Comparison of ENCODE assay signal across 8 mouse cellular contexts in genomic region chr19:10605901-10606622, GRCm38 (mm10). TPM values are rescaled to one million over a fixed set of nuclear protein-coding genes. Genes with fewer than 3 reads are reported as not detected.
A peak's percentile ranks its signal among the peaks of the same experiment; 100 is the strongest.
DNase-seq lines count a peak whose midpoint lies in the region; ATAC-seq lines count a peak whose summit lies in the region.

No protein-coding gene starts in this region.

- no peaks in the 10 kb centered on the region for H3K9me3 ChIP-seq in embryonic facial prominence, embryonic 13.5 days
- H3K9me3 ChIP-seq in midbrain, embryonic 16.5 days (replicated peaks; ENCODE audit: control insufficient read depth, low read length, poor library complexity, severe bottlenecking) = no peaks in the 10 kb centered on the region

- H3K27ac ChIP-seq in embryonic facial prominence, embryonic 13.5 days = peak overlapping the region; percentile 94
- peak overlapping the region; percentile 90 for H3K27ac ChIP-seq in midbrain, embryonic 16.5 days (ENCODE audit: low read length)

- 4% methylated on average over 20 of the region's 20 CpGs for WGBS in embryonic facial prominence, embryonic 13.5 days
- 7% methylated on average over 20 of the region's 20 CpGs for WGBS in midbrain, embryonic 16.5 days

- peak; percentile 52 for DNase-seq in embryo, embryonic 10 days (ENCODE audit: low spot score)
- DNase-seq in embryo, embryonic 9.5 days (ENCODE audit: extremely low spot score) = no peak
- peak; percentile 42 for DNase-seq in CD4-positive helper T cell, adult 2 months (ENCODE audit: low read depth, low spot score)
- peak; percentile 25 to 50 for DNase-seq in kidney, postnatal 4 days

- peak overlapping the region; percentile 99 for H3K4me3 ChIP-seq in embryonic facial prominence, embryonic 13.5 days
- peak overlapping the region; percentile 96 for H3K4me3 ChIP-seq in midbrain, embryonic 16.5 days (ENCODE audit: low read depth, low read length)

- peak overlapping the region; percentile 98 for H3K9ac ChIP-seq in embryonic facial prominence, embryonic 13.5 days
- peak overlapping the region; percentile 96 for H3K9ac ChIP-seq in midbrain, embryonic 16.5 days (ENCODE audit: low read depth, low read length)

- no peaks in the 10 kb centered on the region for H3K27me3 ChIP-seq in embryonic facial prominence, embryonic 13.5 days
- H3K27me3 ChIP-seq in midbrain, embryonic 16.5 days (ENCODE audit: control insufficient read depth, insufficient read depth, low read depth, low read length) = no peaks in the 10 kb centered on the region

- peaks cover 47% of the 10 kb centered on the region for H3K4me1 ChIP-seq in embryonic facial prominence, embryonic 13.5 days
- H3K4me1 ChIP-seq in midbrain, embryonic 16.5 days (ENCODE audit: control insufficient read depth, insufficient read depth, low read length) = peaks cover 31% of the 10 kb centered on the region

- peak overlapping the region; percentile 79 for H3K4me2 ChIP-seq in embryonic facial prominence, embryonic 13.5 days
- peak overlapping the region; percentile 86 for H3K4me2 ChIP-seq in midbrain, embryonic 16.5 days (ENCODE audit: low read length)

- H3K36me3 ChIP-seq in embryonic facial prominence, embryonic 13.5 days = peaks cover 38% of the 10 kb centered on the region
- peaks cover 29% of the 10 kb centered on the region for H3K36me3 ChIP-seq in midbrain, embryonic 16.5 days (ENCODE audit: control insufficient read depth, insufficient read depth, low read length)

- ATAC-seq in embryonic facial prominence, embryonic 13.5 days (ENCODE audit: insufficient number of reproducible peaks, insufficient read depth, low FRiP score, low TSS enrichment, low read depth) = no peak
- no peak; the same call in 1 of the 2 replicates for ATAC-seq in midbrain, embryonic 16.5 days
- no peak for ATAC-seq in inflammation-experienced regulatory T-cells, adult 6 months
- no peak for ATAC-seq in megakaryocyte progenitor cell, adult 5-6 weeks (replicated peaks; ENCODE audit: poor library complexity)

RNA-seq across cellular contexts. Expression of gene Tkfc, which starts 0.6 kb away (rescaled TPM):
- 16.3 and 17.0 TPM in 2 replicates for polyA plus RNA-seq in embryonic facial prominence, embryonic 13.5 days (2015; fragmentation: Nextera tagmentation; extraction: Ambion mirVana)
- 24.6 and 25.4 TPM in 2 replicates for polyA plus RNA-seq in midbrain, embryonic 16.5 days (2015; fragmentation: Nextera tagmentation; extraction: Ambion mirVana)
- 10 to 100 TPM in 1 of 3 experiments, 1 to 10 TPM in 2; 8.4 to 10.7 (median 9.5) TPM for polyA plus RNA-seq in inflammation-experienced regulatory T-cells, adult 6 months (2017; shearing (Covaris generic))
- total RNA-seq in megakaryocyte progenitor cell, adult 5-6 weeks (2015) = 7.7 and 11.1 TPM in 2 replicates
- 5.5 and 5.9 TPM in 2 replicates for total RNA-seq in megakaryocyte progenitor cell, adult 5-6 weeks (2017)

RNA-seq across cellular contexts. Expression of gene Ddb1, which starts 0.9 kb away (rescaled TPM):
- polyA plus RNA-seq in embryonic facial prominence, embryonic 13.5 days (2015; fragmentation: Nextera tagmentation; extraction: Ambion mirVana) = 355 and 368 TPM in 2 replicates
- polyA plus RNA-seq in midbrain, embryonic 16.5 days (2015; fragmentation: Nextera tagmentation; extraction: Ambion mirVana) = 218 and 234 TPM in 2 replicates
- 100 to 1,000 TPM in 2 of 3 experiments, 10 to 100 TPM in 1; 94.0 to 107 (median 105) TPM for polyA plus RNA-seq in inflammation-experienced regulatory T-cells, adult 6 months (2017; shearing (Covaris generic))
- 102 and 114 TPM in 2 replicates for total RNA-seq in megakaryocyte progenitor cell, adult 5-6 weeks (2015)
- total RNA-seq in megakaryocyte progenitor cell, adult 5-6 weeks (2017) = 343 and 424 TPM in 2 replicates

RNA-seq across cellular contexts. Expression of gene Vwce, which starts 28.0 kb away (rescaled TPM):
- 3.1 and 3.8 TPM in 2 replicates for polyA plus RNA-seq in embryonic facial prominence, embryonic 13.5 days (2015; fragmentation: Nextera tagmentation; extraction: Ambion mirVana)
- polyA plus RNA-seq in midbrain, embryonic 16.5 days (2015; fragmentation: Nextera tagmentation; extraction: Ambion mirVana) = 1.1 and 2.0 TPM in 2 replicates
- polyA plus RNA-seq in inflammation-experienced regulatory T-cells, adult 6 months (2017; shearing (Covaris generic)) = under 1 TPM in 1 of 3 experiments, not detected in 2; 0.79 TPM
- total RNA-seq in megakaryocyte progenitor cell, adult 5-6 weeks (2015) = 0.10 TPM in 2 replicates
- total RNA-seq in megakaryocyte progenitor cell, adult 5-6 weeks (2017) = 0.51 TPM in 1 of 2 replicates, not detected in the other

RNA-seq across cellular contexts. Expression of gene Tmem138, which starts 28.9 kb away (rescaled TPM):
- 38.3 and 39.1 TPM in 2 replicates for polyA plus RNA-seq in embryonic facial prominence, embryonic 13.5 days (2015; fragmentation: Nextera tagmentation; extraction: Ambion mirVana)
- 37.8 TPM in 2 replicates for polyA plus RNA-seq in midbrain, embryonic 16.5 days (2015; fragmentation: Nextera tagmentation; extraction: Ambion mirVana)
- 10 to 100 TPM; 17.8 to 20.5 (median 18.6) TPM for polyA plus RNA-seq in inflammation-experienced regulatory T-cells, adult 6 months (2017; shearing (Covaris generic))
- 37.8 and 38.7 TPM in 2 replicates for total RNA-seq in megakaryocyte progenitor cell, adult 5-6 weeks (2015)
- 8.2 and 10.5 TPM in 2 replicates for total RNA-seq in megakaryocyte progenitor cell, adult 5-6 weeks (2017)

RNA-seq across cellular contexts. Expression of gene Cyb561a3, which starts 29.1 kb away (rescaled TPM):
- 18.7 and 21.8 TPM in 2 replicates for polyA plus RNA-seq in embryonic facial prominence, embryonic 13.5 days (2015; fragmentation: Nextera tagmentation; extraction: Ambion mirVana)
- polyA plus RNA-seq in midbrain, embryonic 16.5 days (2015; fragmentation: Nextera tagmentation; extraction: Ambion mirVana) = 24.5 and 26.4 TPM in 2 replicates
- 10 to 100 TPM; 31.7 to 42.7 (median 34.1) TPM for polyA plus RNA-seq in inflammation-experienced regulatory T-cells, adult 6 months (2017; shearing (Covaris generic))
- total RNA-seq in megakaryocyte progenitor cell, adult 5-6 weeks (2015) = 27.5 and 28.6 TPM in 2 replicates
- 28.8 and 29.6 TPM in 2 replicates for total RNA-seq in megakaryocyte progenitor cell, adult 5-6 weeks (2017)
